Mouse (Mus musculus): ENCODE measurements around the gene Tmem186. TPM values are rescaled to one million over a fixed set of nuclear protein-coding genes. Genes with fewer than 3 reads are reported as not detected.

Tmem186 gene
- 13.8 and 16.0 TPM in 2 replicates for polyA plus RNA-seq (2015; fragmentation: Nextera tagmentation; extraction: Ambion mirVana)

GRCm38 (mm10) chr16:8637217-8638051 lies at the start of gene Tmem186, which contains the start of gene Pmm2:
Gene Tmem186, minus strand, starts transcription at chr16:8637712.
Gene Pmm2, plus strand, starts transcription at chr16:8637674.
- 0 out of 2 replicates have a peak, but pooled peaks cover 8% of the 10 kb centered on the region for H3K36me3 ChIP-seq (ENCODE audit: insufficient read depth, low read length)
- peak; percentile 96 for DNase-seq (ENCODE audit: low spot score)
- peak within 1 kb of the TSS; percentile 90 for H3K9ac ChIP-seq (ENCODE audit: low read depth, low read length)
- H3K27me3 ChIP-seq (ENCODE audit: insufficient read depth, low read length) = no peaks in the 10 kb centered on the region
- TF ChIP-seq CTCF (IDR thresholded peaks at IDR 0.05; ENCODE audit: low read depth) = peak; percentile 44; the same call in 1 of the 2 replicates
- under 1% methylated on average over 59 of the region's 59 CpGs for WGBS
- H3K4me1 ChIP-seq (replicated peaks; ENCODE audit: insufficient read depth, low read length) = peaks cover 14% of the 10 kb centered on the region
- H3K4me3 ChIP-seq (replicated peaks; ENCODE audit: low read depth, low read length) = peak within 1 kb of the TSS; percentile 85
- peak within 1 kb of the TSS; percentile 88 for H3K4me2 ChIP-seq (ENCODE audit: low read length)
- no peaks in the 10 kb centered on the region for H3K9me3 ChIP-seq (replicated peaks; ENCODE audit: low read length)
- peak; percentile 90 for ATAC-seq (replicated peaks; ENCODE audit: low FRiP score, low read depth)
- peak within 1 kb of the TSS; percentile 89 for H3K27ac ChIP-seq

DNA sequence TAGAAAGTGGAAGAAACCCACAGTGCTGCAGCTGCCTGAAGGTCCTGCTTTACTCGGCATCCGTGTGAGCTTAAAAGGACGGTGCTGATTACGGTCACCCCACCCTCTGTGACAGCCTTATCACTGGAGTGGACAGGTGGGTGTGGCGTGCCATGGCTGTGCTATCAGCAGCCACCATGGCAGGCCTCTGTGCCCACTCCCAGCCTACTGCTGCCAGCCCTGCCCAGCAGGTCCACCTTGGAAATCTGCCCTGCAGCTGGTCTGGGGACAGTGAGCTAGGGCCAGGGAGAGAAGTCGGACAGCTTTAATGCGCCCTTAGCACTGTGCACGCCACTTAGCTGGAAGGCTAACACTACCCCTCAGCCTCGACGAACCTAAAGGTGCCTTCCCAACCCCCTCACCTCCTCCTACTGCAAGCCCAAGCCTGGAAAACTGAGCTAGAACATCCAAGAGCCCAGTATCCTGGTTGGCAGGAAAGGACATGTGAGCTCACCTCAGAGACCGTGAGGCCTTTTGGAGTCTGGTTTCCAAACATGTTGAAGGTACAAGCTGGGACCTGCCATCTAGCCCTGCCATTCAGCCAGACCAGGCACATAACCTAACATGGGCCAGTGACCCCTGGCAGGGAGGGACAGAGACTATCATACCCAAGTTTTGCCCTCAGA lies 49.5 kb upstream of the Tmem186 start:
- Histone ChIP-seq H3K27me3 (ENCODE audit: insufficient read depth, low read length) (no peaks in the 10 kb centered on the region), H3K9ac (ENCODE audit: low read depth, low read length) (no peak overlapping the region), H3K4me1 (replicated peaks; ENCODE audit: insufficient read depth, low read length) (no peaks in the 10 kb centered on the region), H3K9me3 (replicated peaks; ENCODE audit: low read length) (no peaks in the 10 kb centered on the region), H3K27ac (no peak overlapping the region), H3K4me3 (replicated peaks; ENCODE audit: low read depth, low read length) (no peak overlapping the region), H3K4me2 (ENCODE audit: low read length) (no peak overlapping the region), H3K36me3 (ENCODE audit: insufficient read depth, low read length) (peaks cover 30% of the 10 kb centered on the region)
- no peak for TF ChIP-seq CTCF (IDR thresholded peaks at IDR 0.05; ENCODE audit: low read depth)
- 81% methylated on average over 11 of the region's 11 CpGs for WGBS
- DNase-seq (ENCODE audit: low spot score) (no peak), ATAC-seq (replicated peaks; ENCODE audit: low FRiP score, low read depth) (peak; percentile 10; the same call in 1 of the 2 replicates)

GRCm38 (mm10) chr16:8686121-8686870 lies 48.8 kb upstream of the Tmem186 start:
- WGBS = 68% methylated on average over 7 of the region's 7 CpGs

DNA sequence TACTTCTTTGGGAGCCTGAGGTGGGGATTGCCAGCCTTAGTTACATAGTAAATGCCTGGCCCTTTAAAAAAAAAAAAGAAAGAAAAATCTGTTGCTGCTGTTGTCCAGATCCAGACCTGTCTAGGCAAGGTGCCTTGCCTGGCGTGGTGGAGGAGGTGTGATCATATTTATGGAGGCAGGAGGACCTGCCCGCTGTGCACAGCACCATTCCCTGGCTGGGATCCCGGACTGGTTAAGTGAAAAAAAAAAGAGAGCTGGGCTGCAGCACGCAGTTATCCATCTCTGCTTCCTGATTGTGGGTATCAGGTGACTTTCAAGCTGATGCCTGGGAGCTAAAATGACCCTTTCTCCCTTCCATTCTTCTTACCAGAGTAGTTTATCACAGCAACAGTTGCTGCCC lies 47.6 kb upstream of the Tmem186 start:
- no peak overlapping the region for H3K4me3 ChIP-seq (replicated peaks; ENCODE audit: low read depth, low read length)
- no peak for TF ChIP-seq CTCF (IDR thresholded peaks at IDR 0.05; ENCODE audit: low read depth)
- H3K27me3 ChIP-seq (ENCODE audit: insufficient read depth, low read length) = no peaks in the 10 kb centered on the region
- H3K27ac ChIP-seq = no peak overlapping the region
- DNase-seq (ENCODE audit: low spot score) (no peak), ATAC-seq (replicated peaks; ENCODE audit: low FRiP score, low read depth) (no peak)
- no peaks in the 10 kb centered on the region for H3K9me3 ChIP-seq (replicated peaks; ENCODE audit: low read length)
- WGBS = 33% methylated on average over 4 of the region's 4 CpGs
- no peak overlapping the region for H3K4me2 ChIP-seq (ENCODE audit: low read length)
- H3K9ac ChIP-seq (ENCODE audit: low read depth, low read length) = no peak overlapping the region
- H3K36me3 ChIP-seq (ENCODE audit: insufficient read depth, low read length) = peaks cover 13% of the 10 kb centered on the region
- no peaks in the 10 kb centered on the region for H3K4me1 ChIP-seq (replicated peaks; ENCODE audit: insufficient read depth, low read length)

More at GRCm38 (mm10) chr16:8686121-8686870, 48.8 kb upstream of the Tmem186 start:
- no peak overlapping the region for H3K4me3 ChIP-seq (replicated peaks; ENCODE audit: low read depth, low read length)
- H3K36me3 ChIP-seq (ENCODE audit: insufficient read depth, low read length) = peaks cover 23% of the 10 kb centered on the region
- DNase-seq (ENCODE audit: low spot score) (peak; percentile 83), ATAC-seq (replicated peaks; ENCODE audit: low FRiP score, low read depth) (peak; percentile 67)
- no peaks in the 10 kb centered on the region for H3K9me3 ChIP-seq (replicated peaks; ENCODE audit: low read length)
- no peak overlapping the region for H3K4me2 ChIP-seq (ENCODE audit: low read length)
- no peaks in the 10 kb centered on the region for H3K4me1 ChIP-seq (replicated peaks; ENCODE audit: insufficient read depth, low read length)
- H3K9ac ChIP-seq (ENCODE audit: low read depth, low read length) = no peak overlapping the region
- H3K27ac ChIP-seq = no peak overlapping the region
- peak; percentile 90 for TF ChIP-seq CTCF (IDR thresholded peaks at IDR 0.05; ENCODE audit: low read depth)
- H3K27me3 ChIP-seq (ENCODE audit: insufficient read depth, low read length) = no peaks in the 10 kb centered on the region

GRCm38 (mm10) chr16:8680470-8680869 lies 43.0 kb upstream of the Tmem186 start, which contains the start of gene Gm5767:
Gene Gm5767, plus strand, starts transcription at chr16:8680770.
- DNase-seq (ENCODE audit: low spot score) (no peak), ATAC-seq (replicated peaks; ENCODE audit: low FRiP score, low read depth) (no peak)
- no peaks in the 10 kb centered on the region for H3K9me3 ChIP-seq (replicated peaks; ENCODE audit: low read length)
- no peak within 1 kb of the TSS for H3K9ac ChIP-seq (ENCODE audit: low read depth, low read length)
- H3K4me3 ChIP-seq (replicated peaks; ENCODE audit: low read depth, low read length) = no peak within 1 kb of the TSS
- H3K4me1 ChIP-seq (replicated peaks; ENCODE audit: insufficient read depth, low read length) = no peaks in the 10 kb centered on the region
- no peaks in the 10 kb centered on the region for H3K36me3 ChIP-seq (ENCODE audit: insufficient read depth, low read length)
- 89% methylated on average over 5 of the region's 5 CpGs for WGBS
- H3K27ac ChIP-seq = no peak within 1 kb of the TSS
- H3K27me3 ChIP-seq (ENCODE audit: insufficient read depth, low read length) = no peaks in the 10 kb centered on the region
- no peak for TF ChIP-seq CTCF (IDR thresholded peaks at IDR 0.05; ENCODE audit: low read depth)
- no peak within 1 kb of the TSS for H3K4me2 ChIP-seq (ENCODE audit: low read length)

DNA sequence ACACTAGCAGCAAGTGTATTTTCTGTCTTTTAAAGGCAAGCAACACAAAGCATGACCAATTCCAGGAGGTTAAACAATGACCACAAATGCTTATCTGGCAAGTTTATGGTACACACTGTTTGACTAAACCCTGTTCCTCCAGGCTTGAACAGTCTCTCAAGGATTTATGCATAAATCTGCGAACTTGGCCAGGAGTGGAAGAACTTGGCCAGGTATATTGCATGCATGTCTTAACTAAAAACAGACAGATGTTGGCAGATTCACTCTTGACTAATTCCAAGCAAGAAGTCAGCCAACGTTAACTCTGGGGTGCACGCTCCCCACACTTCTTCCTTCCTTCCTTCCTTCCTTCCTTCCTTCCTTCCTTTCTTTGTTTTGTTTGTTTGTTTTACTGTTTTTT lies 42.3 kb upstream of the Tmem186 start:
- no peak for TF ChIP-seq CTCF (IDR thresholded peaks at IDR 0.05; ENCODE audit: low read depth)
- Histone ChIP-seq H3K9ac (ENCODE audit: low read depth, low read length) (no peak overlapping the region), H3K36me3 (ENCODE audit: insufficient read depth, low read length) (no peaks in the 10 kb centered on the region), H3K4me3 (replicated peaks; ENCODE audit: low read depth, low read length) (no peak overlapping the region), H3K4me2 (ENCODE audit: low read length) (no peak overlapping the region), H3K9me3 (replicated peaks; ENCODE audit: low read length) (no peaks in the 10 kb centered on the region), H3K27ac (no peak overlapping the region), H3K27me3 (ENCODE audit: insufficient read depth, low read length) (no peaks in the 10 kb centered on the region), H3K4me1 (replicated peaks; ENCODE audit: insufficient read depth, low read length) (no peaks in the 10 kb centered on the region)
- WGBS = 69% methylated on average over 3 of the region's 3 CpGs
- no peak for ATAC-seq (replicated peaks; ENCODE audit: low FRiP score, low read depth)
- no peak for DNase-seq (ENCODE audit: low spot score)

Data from kidney, postnatal 0 days (tissue).